Mouse (Mus musculus): Measurements from ENCODE around the gene Rwdd2a. TPM values are rescaled to one million over a fixed set of nuclear protein-coding genes. Genes with fewer than 3 reads are reported as not detected.

Rwdd2a gene
- 0.78 to 2.2 TPM (median 1.3 TPM) in 4 replicates for total RNA-seq (2023; ENCODE audit: inconsistent age)

GRCm38 (mm10) chr9:86571540-86572135, at the start of gene Rwdd2a, which contains the start of gene Pgm3:
Rwdd2a (plus strand) TSS chr9:86571991.
Pgm3 (minus strand) TSS chr9:86571842.

Other genes with a start within 250 kb of the Rwdd2a start
- 3.4 to 4.7 TPM (median 3.9 TPM) in 4 replicates for gene Ube2cbp, start 107.0 kb upstream of the Rwdd2a start, total RNA-seq (2023; ENCODE audit: inconsistent age)
- 54.0 to 65.4 TPM (median 57.1 TPM) in 4 replicates for gene Dop1a, start 104.8 kb upstream of the Rwdd2a start, total RNA-seq (2023; ENCODE audit: inconsistent age)
- gene Pgm3, start 149 bp upstream of the Rwdd2a start, total RNA-seq (2023; ENCODE audit: inconsistent age) = 13.0 to 14.5 TPM (median 13.2 TPM) in 4 replicates
- not detected in 4 replicates for gene Me1, start 124.0 kb downstream of the Rwdd2a start, total RNA-seq (2023; ENCODE audit: inconsistent age)
- not detected in 4 replicates for gene Prss35, start 171.7 kb downstream of the Rwdd2a start, total RNA-seq (2023; ENCODE audit: inconsistent age)

Measured in B cell, adult (primary cell).